Mouse (Mus musculus) spleen, adult 2 months (tissue): Measurements from ENCODE around the gene Rogdi. TPM values are rescaled to one million over a fixed set of nuclear protein-coding genes. Genes with fewer than 3 reads are reported as not detected.

Source experiments
- DNase-seq, 2 experiments: peaks; one replicate each; pipeline versions ENCODE4 v3.0.0 to v3.0.0-alpha.2; 2012 to 2021; ENCODE audit warnings: low spot score in 2 of 2, low read depth in 1 of 2
- H3K27ac ChIP-seq: fragments of 200-500 bp; 2 replicates; pipeline ENCODE4 v1.5.1; 2012; ENCODE audit warnings: low read length, inconsistent platforms; ENCODE audit not compliant: insufficient read depth
- H3K27me3 ChIP-seq: fragments of 200-500 bp; 2 replicates; pipeline ENCODE4 v1.6.1; 2012; ENCODE audit warnings: mild to moderate bottlenecking, moderate library complexity, low read length, inconsistent platforms; ENCODE audit not compliant: control insufficient read depth, insufficient read depth
- H3K36me3 ChIP-seq: fragments of 200-500 bp; 2 replicates; pipeline ENCODE4 v1.6.1; 2012; ENCODE audit warnings: mild to moderate bottlenecking, low read length, inconsistent platforms; ENCODE audit not compliant: control insufficient read depth, insufficient read depth
- H3K4me1 ChIP-seq: fragments of 200-500 bp; 2 replicates; pipeline ENCODE4 v1.6.1; 2011; ENCODE audit warnings: inconsistent platforms; ENCODE audit not compliant: control insufficient read depth, insufficient read depth, insufficient read length
- H3K4me3 ChIP-seq: fragments of 200-500 bp; 2 replicates; pipeline ENCODE4 v1.5.1; 2011; ENCODE audit warnings: mild to moderate bottlenecking, inconsistent platforms; ENCODE audit not compliant: insufficient read depth, insufficient read length; ENCODE audit errors: extremely low read depth
- CTCF ChIP-seq: fragments of 200-500 bp; IDR thresholded peaks from 2 replicates; pipeline ENCODE4 v1.5.1; 2011; ENCODE audit warnings: mild to moderate bottlenecking, inconsistent platforms; ENCODE audit not compliant: insufficient read depth, insufficient read length, insufficient replicate concordance; ENCODE audit errors: extremely low read depth
- POLR2A ChIP-seq: fragments of 200-500 bp; IDR thresholded peaks from 2 replicates; pipeline ENCODE4 v1.6.1; 2011; ENCODE audit warnings: low read depth, low read length, inconsistent platforms
- WGBS: fragments of 180-500 bp; shearing (Covaris S2); methylation state at CpG from one replicate; pipeline ENCODE4 v1.1.7; 2018; 5-methylcytosine and 5-hydroxymethylcytosine counted together
- polyA plus RNA-seq: library from polyadenylated mRNA; depleted of rRNA; stranded (reverse); fragments of >200 nt; gene quantifications from 2 replicates; pipeline ENCODE4 v1.2.3, GENCODE M21; 2012

Rogdi gene
- polyA plus RNA-seq, 1 experiment, result 229 TPM

GRCm38 (mm10) chr16:5011285-5011684, 2.1 kb downstream of the Rogdi start:
- peak overlapping the region; percentile 19; the same call in 1 of the 2 replicates for H3K4me3 ChIP-seq
- peak overlapping the region; percentile 83 for H3K27ac ChIP-seq
- H3K4me1 ChIP-seq, result peaks cover 16% of the 10 kb centered on the region
- DNase-seq, result peak; percentile 49 to 56
- H3K27me3 ChIP-seq, result no peaks in the 10 kb centered on the region
- no peak for TF ChIP-seq POLR2A
- TF ChIP-seq CTCF, result no peak
- WGBS, result 33% methylated on average over 7 of the region's 7 CpGs
- H3K36me3 ChIP-seq, result peaks cover 4% of the 10 kb centered on the region

- peaks cover 16% of the 10 kb centered on the region for H3K4me1 ChIP-seq
- 92% methylated on average over 10 of the region's 10 CpGs for WGBS
- no peak for DNase-seq
- H3K36me3 ChIP-seq, result peaks cover 4% of the 10 kb centered on the region
- H3K27ac ChIP-seq, result peak overlapping the region; percentile 83
- no peaks in the 10 kb centered on the region for H3K27me3 ChIP-seq
- H3K4me3 ChIP-seq, result no peak overlapping the region
- TF ChIP-seq POLR2A (no peak), CTCF (no peak)
These were observed 2.9 kb downstream of the Rogdi start for GRCm38 (mm10) chr16:5010371-5010935.

- Histone ChIP-seq H3K36me3 (peaks cover 2% of the 10 kb centered on the region; the same call in 1 of the 2 replicates), H3K4me3 (no peak overlapping the region), H3K4me1 (peaks cover 16% of the 10 kb centered on the region), H3K27me3 (no peaks in the 10 kb centered on the region), H3K27ac (no peak overlapping the region)
- no peak for DNase-seq
- 91% methylated on average over 12 of the region's 12 CpGs for WGBS
- no peak for TF ChIP-seq CTCF
- no peak for TF ChIP-seq POLR2A
These were observed 5.3 kb downstream of the Rogdi start for GRCm38 (mm10) chr16:5008076-5008475.

- TF ChIP-seq POLR2A (no peak), CTCF (no peak)
- Histone ChIP-seq H3K4me1 (peaks cover 12% of the 10 kb centered on the region), H3K36me3 (peaks cover 2% of the 10 kb centered on the region; the same call in 1 of the 2 replicates), H3K4me3 (no peak overlapping the region), H3K27ac (no peak overlapping the region), H3K27me3 (no peaks in the 10 kb centered on the region)
- no peak for DNase-seq
- WGBS, result 96% methylated on average over 6 of the region's 6 CpGs
These were observed 5.9 kb downstream of the Rogdi start for GRCm38 (mm10) chr16:5007492-5007891.

GRCm38 (mm10) chr16:5007067-5007466, 6.3 kb downstream of the Rogdi start, which contains the start of gene Smim22:
TSS of gene Smim22 (plus strand) at chr16:5007288.
- H3K4me3 ChIP-seq, result no peak within 1 kb of the TSS
- no peak for DNase-seq
- 91% methylated on average over 5 of the region's 5 CpGs for WGBS
- no peak within 1 kb of the TSS for H3K27ac ChIP-seq
- no peak for TF ChIP-seq POLR2A
- TF ChIP-seq CTCF, result no peak
- H3K4me1 ChIP-seq, result peaks cover 8% of the 10 kb centered on the region; the same call in 1 of the 2 replicates
- H3K27me3 ChIP-seq, result no peaks in the 10 kb centered on the region
- H3K36me3 ChIP-seq, result peaks cover 2% of the 10 kb centered on the region; the same call in 1 of the 2 replicates

GRCm38 (mm10) chr16:5000611-5001010, 12.7 kb downstream of the Rogdi start:
- DNase-seq, result no peak
- Histone ChIP-seq H3K36me3 (no peaks in the 10 kb centered on the region), H3K4me1 (no peaks in the 10 kb centered on the region), H3K27ac (no peak overlapping the region), H3K4me3 (no peak overlapping the region), H3K27me3 (no peaks in the 10 kb centered on the region)
- WGBS, result 68% methylated on average over 3 of the region's 3 CpGs
- TF ChIP-seq CTCF (no peak), POLR2A (no peak)

GRCm38 (mm10) chr16:4998984-4999383, 14.4 kb downstream of the Rogdi start:
- TF ChIP-seq POLR2A (no peak), CTCF (no peak)
- Histone ChIP-seq H3K4me3 (no peak overlapping the region), H3K27me3 (no peaks in the 10 kb centered on the region), H3K27ac (no peak overlapping the region), H3K4me1 (no peaks in the 10 kb centered on the region), H3K36me3 (no peaks in the 10 kb centered on the region)
- WGBS, result 79% methylated on average over 1 of the region's 1 CpGs
- DNase-seq, result no peak
